Mouse (Mus musculus) right cerebral cortex, postnatal 10 days (tissue): ENCODE results near the gene Tfpt.
"Not testable (repeated sequence)": the region's sequence is repeated elsewhere in the genome, so short reads cannot be mapped to it uniquely, and the experiment has no call there.

Experiments used
- DNase-seq, 2 experiments: peaks; one replicate each; pipeline ENCODE4 v3.0.0; 2021; ENCODE audit warnings: low spot score in 2 of 2

Gene Tfpt

DNA sequence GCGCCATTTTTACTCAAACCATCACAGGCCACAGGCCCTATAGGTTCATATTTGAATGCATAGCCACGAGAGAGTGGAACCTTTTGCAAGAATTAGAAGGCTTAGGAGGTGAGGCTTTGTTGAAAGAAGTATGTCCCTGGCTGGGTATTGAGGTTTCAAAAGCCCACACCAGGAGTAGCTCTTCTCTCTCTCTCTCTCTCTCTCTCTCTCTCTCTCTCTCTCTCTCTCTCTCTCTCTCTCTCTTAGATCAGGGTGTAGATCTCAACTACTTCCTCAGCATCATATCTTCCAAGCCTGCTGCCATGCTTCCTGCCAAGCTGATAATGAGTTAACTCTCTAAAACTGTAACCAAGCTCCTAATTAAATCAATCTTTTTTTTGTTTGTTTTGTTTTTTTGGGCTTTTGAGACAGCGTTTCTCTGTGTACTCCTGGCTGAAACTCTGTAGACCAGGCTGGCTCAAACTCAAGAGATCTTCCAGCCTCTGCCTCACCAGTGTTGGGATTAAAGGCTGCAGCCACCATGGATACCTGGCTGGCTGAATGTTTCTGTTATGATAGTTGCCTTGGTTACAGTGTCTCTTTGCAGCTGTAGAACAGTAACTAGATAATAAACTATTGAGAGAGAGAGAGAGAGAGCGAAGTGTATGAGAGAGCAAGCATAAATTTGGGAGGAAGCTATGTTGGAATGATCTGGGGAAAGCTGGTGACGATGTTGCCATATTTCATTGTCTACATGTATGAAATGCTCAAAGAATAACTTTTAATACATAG lies 53.2 kb downstream of the Tfpt start:
- DNase-seq, result no peak

DNA sequence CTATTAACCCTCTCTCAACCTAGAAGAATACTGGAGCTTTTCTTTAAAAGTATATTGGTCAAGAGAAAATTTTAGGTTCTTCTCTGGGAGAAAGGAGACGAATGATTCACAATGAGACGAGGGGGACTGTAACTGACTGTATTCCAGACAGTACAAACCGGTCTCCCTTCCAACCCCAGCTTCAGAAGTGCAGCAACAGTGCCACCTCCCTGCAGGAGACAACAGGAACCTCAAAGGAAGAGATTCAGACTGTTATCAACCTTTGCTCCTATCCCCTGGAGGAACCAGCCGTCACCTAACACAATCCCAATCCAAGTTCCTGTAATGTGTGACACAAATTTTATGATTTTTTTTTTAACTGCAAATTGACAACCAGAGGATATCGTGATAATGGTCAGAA lies 55.5 kb downstream of the Tfpt start:
- peak; percentile 47 to 65 for DNase-seq

DNA sequence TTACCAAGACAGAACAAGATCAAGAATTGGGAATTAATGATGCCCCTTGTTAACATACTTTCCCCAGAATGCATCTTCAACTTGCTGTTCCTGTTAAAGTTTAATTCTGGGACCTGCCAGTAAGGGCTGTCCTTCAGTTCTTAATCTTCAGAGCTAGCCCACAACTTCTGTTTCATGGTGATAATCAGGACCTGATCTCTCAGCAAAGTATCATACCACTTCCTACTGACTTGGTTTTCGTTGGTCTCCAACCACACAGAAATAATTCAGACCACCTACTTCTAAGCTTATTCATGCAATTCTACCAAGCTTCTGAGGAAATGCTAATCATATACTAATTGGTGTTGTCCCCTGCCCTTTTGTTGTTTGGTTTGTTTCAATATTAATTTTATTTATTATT lies 57.9 kb downstream of the Tfpt start:
- DNase-seq, result no peak

DNA sequence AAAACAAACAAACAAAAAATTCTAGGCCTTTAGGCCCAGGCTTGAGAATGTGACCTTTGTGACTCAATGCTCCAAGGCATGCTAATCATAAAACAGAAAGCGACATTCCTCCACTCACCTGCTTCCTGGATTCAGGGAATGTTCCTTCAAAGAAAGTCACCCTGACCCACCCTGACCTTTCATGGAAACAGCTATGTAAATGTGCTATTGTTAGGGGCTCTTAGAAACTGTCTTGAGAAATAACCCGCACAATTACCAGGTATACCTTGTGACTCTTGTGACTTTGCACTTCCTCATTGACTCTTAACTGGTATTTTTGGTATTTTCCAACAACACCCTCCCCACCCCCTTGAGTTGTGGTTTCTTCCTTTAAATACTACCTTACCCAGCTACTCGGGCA lies 59.1 kb downstream of the Tfpt start:
- DNase-seq, result not testable (repeated sequence)
